Mouse (Mus musculus): ENCODE results near the gene Rab11fip3.

Gene Rab11fip3

DNA sequence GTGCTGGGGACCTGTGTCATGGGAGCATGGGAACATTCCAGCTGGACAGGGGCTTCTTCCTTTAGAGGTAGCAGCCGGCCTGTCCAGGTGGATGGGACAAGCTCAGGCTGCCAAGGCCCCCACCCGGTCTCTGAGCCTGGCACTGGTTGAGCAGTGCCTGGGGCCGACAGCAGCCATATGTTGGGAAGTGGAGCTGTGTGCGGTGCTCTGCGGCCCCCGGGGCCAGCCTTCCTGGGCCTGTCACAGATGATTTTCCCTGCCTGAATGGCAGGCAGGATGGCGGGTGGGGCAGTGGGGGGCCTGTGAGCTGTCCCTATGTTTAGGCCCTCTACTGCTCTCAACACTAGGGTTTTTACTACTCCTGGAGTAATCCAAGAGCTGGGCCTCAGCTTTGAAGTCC, 113.2 kb downstream of the Rab11fip3 start:
- DNase-seq (ENCODE audit: extremely low read depth, low read depth) = no peak

DNA sequence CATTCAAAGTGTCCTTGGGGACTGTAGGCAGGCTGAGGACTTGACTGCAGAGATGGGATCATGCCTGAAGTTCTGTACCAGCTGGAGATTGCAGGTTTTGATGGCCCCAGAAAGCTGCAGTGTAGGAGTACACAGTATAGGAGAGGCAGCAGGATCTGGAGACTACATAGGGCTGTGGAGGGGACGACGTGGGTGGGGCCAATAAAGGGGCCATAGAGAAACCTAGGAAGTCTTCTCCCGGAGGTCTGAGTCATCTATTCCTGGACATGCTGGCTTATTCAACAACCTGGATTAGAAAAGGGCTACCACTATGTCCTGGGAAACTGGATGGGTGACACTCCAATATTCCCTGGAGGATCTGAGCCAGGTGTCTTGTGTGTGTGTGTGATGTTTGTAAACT, 113.6 kb downstream of the Rab11fip3 start:
- DNase-seq (ENCODE audit: extremely low read depth, low read depth) = no peak

DNA sequence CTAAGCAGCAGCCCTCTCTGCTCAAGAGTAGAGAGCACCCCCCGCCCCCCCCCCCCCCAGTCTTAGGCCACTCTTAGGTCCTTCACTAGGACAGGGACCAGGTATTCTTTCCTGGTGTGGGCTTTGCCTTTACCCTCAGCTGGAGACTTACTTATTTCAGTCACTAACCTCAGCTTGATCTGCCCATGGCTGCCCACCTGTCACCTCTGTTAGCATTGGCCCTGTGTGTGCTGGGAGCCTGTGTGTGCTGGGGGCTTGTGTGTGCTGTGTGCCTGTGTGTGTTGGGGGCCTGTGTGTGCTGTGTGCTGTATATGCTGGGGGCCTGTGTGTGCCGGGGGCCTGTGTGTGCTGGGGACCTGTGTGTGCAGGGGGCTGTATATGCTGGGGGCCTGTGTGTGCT, 114.7 kb downstream of the Rab11fip3 start:
- DNase-seq (ENCODE audit: extremely low read depth, low read depth) = no peak

DNA sequence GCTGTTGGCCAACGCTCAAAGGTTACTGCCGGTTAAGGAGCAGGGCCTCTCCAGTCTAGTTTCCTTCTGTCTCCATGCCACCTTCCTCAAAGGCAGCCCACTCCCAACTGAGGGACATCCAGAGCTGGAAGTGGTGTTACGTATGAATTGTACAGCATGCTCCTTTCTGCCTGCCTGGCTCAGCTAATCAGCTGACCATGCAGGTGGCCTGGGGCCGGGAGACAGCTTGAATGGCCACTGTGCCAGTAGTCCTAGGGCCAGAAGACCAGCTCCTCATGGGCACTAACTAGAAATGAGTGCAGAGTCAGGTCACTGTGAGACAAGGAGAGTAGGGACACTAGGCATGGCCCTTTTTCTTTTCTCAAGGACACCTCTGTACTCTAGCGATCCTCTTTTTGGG, 116.2 kb downstream of the Rab11fip3 start:
- DNase-seq (ENCODE audit: extremely low read depth, low read depth) = no peak

DNA sequence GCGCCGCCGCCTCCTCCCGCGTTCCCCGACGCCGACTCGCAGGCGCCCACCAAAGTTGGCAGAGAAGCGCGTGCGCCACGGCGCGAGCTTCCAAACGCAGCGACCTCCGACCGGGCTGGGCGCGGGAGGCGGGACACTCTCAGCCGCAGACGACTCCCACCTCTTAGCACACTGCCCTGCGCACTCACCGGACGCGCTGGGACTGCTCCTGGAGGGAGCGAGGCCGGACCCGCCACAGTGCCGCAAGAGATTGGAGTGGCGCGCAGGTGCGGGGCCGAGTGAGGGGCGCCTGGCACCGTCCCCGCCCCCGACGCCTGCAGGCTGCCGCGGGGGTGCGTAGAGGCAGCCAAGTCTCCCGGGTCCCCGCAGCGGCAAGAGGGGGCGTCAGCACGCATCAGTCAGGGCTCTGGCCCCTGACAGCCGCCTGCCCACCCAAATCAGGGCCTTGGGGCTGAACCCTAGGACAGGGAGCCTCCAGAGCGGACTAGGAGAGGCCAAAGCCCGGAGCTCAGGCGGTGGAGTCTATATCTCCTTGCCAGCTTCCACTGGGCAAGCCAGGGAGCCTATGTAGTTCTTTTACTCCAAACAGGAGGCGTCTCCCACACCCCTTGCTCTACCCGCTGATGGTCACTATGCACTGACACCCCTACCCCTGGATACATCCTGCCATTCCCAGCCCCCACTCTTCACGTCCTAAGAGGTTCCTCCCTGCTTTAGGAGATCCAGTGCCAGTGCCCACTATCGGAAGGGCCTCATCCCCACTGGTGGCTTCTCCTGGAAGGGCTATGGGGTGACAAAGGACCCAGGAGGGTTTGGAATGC, 117.3 kb downstream of the Rab11fip3 start, which contains the start of gene A930017K11Rik:
Gene A930017K11Rik, minus strand, starts transcription at position 763 of the 821 bp plus-strand sequence.
- no peak for DNase-seq (ENCODE audit: extremely low read depth, low read depth)

DNA sequence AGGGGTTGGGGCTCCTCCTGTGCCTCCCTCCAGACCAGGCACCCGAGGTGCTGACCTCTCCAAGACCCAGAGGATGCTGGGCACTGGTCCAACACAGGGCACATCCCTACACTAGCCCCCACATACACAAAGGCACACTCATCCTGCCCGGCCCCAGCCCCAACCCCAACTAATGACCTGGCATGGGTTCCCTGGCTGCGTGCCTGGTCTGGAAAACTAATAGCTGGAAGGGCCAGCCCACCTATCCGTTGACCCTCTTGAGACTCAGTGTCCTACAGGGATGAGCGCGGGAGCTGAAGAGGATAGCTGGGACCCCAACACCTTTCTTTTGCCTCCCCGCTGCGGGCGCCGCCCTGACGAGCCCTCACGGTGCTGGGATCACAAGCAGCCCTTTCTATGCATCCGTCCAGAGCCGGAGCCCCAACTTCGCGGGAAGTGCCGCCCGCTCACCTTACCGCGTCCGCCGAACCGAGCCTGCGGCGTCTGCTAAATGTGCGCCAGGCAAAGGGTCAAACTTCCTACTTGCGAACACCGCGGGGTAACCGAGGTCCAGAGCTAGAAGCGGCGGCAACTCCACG, 118.0 kb downstream of the Rab11fip3 start:
- no peak for DNase-seq (ENCODE audit: extremely low read depth, low read depth)

DNA sequence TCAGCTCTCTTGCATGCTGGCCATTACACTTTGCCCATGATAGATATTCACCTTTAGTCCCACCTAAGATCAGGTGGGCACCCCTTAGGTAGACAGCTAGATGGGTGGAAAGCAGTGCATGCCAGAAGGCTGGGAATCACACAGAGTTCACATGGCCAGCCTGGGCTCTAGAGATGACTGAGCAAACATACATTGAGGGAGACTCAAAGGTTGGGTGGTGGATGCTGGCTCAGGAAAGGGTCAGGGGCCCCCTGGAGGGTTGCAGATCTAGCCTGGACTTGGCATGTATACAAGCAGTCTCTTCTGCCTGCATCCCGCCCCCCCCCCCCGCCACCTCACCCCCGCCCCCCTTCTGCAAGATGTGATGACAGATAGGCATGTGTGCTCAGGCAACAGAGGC, 118.6 kb downstream of the Rab11fip3 start:
- no peak for DNase-seq (ENCODE audit: extremely low read depth, low read depth)

DNA sequence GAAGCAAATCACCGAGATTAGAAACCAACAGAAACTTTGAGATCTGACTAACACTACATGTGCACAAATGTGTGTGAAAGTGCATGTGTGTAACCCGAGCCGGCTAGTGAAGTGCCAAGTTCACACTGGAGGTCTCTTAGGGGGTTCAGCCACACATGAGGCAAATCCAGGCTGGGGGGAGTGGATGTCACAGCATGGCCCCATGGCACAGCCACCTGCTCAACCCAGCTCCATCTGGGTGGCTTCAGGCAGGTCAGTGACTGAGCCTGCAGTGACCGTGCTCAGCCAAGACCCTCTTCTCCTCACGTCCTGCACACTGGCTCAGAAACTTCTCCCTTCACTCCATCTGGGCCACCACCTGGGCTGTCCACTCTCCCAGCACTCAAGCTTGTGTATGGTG, 119.4 kb downstream of the Rab11fip3 start:
- no peak for DNase-seq (ENCODE audit: extremely low read depth, low read depth)

DNA sequence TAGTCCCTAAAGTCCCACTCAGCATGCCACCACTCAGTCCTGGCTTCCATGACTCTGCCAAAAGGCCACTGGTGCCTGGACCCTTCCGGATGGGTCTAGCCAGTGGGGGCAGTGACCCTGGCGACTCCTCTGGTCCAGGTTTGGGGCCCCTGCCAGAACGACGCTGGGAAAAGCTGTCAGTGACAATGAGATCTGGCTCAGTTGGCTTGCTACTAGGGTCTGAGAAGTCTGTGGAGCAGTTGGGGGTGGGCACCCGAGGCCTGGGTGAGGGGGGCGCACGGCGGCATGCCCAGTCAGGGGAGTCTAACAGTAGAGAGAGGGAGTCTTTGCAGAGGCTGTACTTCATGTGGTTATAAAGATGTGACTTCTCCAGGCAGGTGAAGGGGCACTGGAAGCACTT, 121.3 kb downstream of the Rab11fip3 start:
- DNase-seq (ENCODE audit: extremely low read depth, low read depth) = no peak

DNA sequence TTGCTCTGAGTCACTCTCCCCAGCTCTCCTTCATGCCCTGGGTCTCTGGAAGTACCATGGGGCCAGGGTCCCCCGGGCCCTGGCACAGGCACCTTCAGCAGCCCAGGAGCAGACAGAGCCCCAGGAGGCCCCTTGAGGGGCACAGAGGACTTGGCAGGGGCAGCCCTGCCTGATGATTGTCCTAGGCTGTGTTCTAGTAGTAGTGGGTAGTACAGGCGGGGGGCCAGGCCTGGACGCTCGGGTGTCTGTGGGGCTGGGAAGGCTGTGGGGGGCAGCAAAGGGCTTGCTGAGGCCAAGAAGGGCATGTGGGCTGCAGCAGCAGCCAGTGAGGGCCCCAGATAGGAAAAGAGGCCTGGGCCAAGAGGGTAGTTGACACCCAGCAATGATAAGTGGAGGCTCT, 121.8 kb downstream of the Rab11fip3 start:
- DNase-seq (ENCODE audit: extremely low read depth, low read depth) = no peak

DNA sequence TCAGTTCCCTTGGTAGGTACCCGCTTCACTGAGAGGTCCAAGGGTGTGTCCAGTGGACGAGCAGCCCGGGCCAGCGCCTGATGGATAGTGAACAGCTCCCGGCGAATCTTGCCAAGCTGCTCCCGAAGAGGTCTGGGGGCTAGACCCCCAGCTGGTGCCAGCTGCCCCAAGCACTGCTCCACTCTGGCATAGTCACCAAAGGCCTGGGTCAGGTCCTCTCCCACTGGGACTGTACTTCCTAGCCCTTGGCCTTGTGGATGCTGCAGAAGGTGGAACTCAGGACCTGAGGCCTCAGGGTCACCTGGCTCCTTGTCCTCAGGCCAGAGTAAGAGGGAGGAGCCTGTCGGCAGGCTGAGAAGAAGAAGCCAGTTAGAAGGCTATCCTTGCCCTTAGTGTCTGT, 122.5 kb downstream of the Rab11fip3 start:
- DNase-seq (ENCODE audit: extremely low read depth, low read depth) = no peak

DNA sequence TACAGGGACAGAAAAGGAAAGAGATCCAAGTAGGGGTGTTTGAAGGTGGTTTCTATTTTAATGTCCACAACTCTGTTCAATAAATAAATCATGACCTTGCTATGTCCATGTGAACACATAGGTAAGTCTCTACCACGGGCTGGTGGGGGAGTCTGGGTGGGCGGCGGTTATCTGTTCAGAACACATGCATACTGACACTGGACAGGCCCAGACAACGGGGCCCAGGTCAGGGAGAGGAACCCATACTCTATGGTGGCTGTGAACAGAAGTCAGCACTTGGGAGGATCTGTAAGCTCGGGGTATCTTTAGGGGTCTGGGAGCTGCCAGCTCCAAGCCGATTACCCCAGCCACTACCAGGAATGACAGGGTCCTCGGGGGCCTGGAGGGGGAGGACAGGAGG, 123.0 kb downstream of the Rab11fip3 start:
- DNase-seq (ENCODE audit: extremely low read depth, low read depth) = no peak

DNA sequence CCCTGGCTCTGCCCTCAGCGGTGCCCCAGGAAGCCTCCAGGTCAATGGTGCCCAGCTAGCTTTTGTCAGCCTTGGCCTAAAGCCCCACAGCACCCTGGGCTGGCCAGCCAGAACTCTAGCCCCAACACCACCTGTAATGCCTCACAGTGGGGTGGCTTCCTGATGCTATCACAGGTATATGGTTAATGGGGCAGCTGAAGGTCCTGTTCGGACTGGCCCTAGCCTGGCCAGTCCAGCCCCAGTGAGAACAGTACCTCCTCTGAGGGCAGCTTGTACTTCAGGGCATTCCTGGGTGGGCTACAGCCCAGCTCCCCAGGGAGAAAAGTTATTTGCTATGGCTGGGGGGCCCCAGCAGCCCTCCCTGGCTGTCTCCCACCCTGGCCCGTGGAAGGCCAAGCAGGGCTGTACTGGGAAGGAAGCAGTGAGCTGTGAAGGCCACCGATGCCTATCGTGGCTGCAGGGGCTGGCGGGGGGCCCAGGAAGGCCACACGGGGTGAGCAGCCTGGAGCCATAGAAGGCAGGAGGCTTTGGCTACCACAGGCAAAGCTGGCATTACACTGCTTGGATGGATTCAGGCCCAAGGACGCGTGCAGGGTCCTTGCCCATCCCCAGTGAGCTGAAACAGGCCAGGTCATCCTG, 123.7 kb downstream of the Rab11fip3 start:
- DNase-seq (ENCODE audit: extremely low read depth, low read depth) = no peak

DNA sequence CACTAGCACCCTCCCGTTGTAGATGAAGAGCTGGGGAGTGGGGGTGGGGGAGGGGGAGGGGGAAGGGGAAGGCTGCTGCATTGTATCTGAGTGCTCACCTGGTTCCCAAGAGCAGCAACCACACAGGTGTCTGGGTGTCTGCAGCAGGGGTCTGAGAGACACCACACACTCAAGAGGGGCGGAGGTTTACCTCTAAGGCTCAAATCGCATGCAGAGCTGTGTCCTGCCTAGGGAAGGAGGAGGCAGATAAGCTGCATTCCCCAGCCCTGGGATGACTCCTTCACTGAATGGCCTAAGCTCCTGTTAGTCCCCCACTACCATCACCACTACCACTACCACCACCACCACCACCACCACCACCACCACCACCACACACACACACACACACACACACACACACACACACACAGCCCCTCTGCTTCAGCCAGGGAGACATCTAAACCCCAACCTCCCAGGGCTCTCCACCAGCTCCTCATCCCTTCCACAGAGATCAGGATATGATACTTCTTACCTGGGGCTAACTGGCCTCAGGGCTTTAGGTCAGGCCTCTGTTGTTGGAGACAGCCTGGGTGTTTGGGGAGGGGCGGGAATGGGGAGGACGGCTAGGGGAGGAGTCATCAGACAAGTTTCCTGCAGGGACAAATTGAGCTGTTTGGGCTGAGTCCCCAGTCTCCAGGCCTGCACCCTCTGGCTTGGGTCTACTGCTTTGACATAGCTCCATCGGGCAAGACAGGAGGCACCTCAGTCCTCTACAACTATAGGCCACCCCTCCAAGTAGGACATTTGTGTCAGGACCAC, 124.8 kb downstream of the Rab11fip3 start, which contains the start of the genes Pigq and Nhlrc4:
Gene Pigq, minus strand, starts transcription at position 571 of the 798 bp plus-strand sequence.
Gene Nhlrc4, minus strand, starts transcription at position 596 of the 798 bp plus-strand sequence.
- no peak for DNase-seq (ENCODE audit: extremely low read depth, low read depth)

DNA sequence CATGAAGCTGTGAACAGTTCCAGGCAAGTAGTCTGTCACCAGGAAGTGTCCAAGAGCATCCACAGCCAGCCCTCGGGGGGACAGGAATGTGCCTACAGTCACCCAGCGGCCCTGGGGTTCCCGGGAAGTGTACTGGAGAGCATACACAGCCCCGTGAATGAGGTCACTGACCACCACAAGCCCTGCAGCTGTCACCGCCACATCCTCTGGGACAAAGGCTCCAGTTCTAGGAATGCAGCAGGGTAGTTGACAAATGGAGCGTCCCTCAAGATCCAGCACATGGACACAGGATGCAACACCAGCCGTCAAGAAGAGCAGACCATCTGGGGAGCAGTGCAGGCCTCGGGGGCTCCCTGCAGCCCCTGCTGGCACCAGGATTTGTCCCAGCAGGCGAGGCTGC, 125.6 kb downstream of the Rab11fip3 start:
- DNase-seq (ENCODE audit: extremely low read depth, low read depth) = no peak

DNA sequence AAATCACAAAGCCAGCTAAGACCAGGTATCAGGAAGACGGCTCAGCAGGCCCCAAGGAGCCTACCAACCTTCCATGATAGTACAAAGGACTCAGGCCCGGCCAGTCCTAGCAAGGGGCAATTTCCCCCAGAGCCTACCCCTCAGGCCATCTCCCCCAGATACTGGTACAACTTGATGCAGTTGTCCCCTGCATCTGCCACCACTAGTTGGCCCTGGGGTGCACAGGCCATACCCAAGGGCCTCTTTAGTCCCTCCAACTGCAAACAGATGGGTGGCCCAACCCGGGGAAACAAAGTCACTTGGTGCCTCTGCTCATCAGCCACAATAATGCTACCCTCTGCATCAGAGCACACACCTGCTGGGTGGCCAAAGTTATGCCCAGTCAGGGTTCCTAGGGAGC, 126.1 kb downstream of the Rab11fip3 start:
- no peak for DNase-seq (ENCODE audit: extremely low read depth, low read depth)

DNA sequence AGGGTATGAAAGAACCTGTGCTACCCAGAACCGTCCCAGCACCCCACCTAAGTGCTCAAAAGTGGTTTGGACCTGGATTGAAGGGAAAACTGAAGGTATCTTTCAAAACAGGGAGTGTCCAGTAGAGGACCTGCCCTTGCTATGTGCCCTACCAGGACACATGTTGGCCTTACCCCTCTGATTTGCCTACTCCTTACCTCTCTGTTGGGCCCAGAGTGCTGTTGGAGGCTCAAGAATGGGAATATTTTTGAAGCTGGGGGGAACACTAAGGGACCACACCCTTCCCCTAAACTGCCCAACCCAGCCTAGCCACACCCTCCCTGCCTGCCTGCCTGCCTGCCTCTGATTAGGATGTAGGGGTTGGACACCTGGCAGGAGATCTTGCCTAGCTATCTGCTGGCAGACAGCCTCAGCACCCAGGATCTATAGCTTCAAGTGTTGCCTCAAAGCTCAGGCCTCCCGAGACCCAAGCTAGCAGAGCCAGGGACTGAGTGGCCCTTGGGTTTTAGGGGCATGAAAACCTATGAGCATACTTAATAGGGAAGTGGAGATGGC, 126.7 kb downstream of the Rab11fip3 start:
- peak; percentile 91 for DNase-seq (ENCODE audit: extremely low read depth, low read depth)

DNA sequence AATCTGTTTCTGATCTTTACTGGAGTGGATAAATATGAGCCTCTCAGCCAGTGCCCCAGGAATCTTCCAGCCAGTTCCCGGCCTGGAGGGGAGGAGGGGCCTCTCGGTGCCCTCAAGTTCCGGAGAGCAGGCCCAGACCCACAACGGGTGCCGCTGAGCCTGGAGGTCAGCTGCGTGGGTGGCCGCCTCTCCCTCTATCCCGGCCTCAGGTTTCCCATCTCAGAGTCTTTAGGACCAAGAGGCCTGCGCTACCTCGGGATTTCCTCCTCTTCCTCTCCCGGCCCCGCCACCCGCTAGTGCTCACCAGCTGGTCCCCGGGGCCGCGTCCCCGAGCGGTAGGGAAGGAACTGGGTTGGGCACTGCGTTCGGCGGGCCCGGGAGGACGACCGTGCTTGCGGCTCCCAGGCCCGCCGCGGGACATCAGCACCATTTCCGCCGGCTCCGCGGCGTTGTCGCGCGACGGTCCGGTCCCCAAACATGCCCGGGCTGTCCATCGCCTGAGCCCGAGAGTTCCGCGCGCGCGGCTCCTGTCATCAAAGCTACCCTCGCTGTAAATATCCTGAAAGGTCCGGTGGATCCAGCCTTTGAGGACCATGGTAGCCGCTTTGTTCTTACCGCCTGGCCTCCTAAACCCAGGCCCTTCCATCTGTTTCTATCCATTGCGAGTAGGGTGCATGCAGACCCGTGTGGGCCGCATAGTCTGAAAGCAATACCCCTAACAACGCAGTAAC, 127.7 kb downstream of the Rab11fip3 start:
- DNase-seq (ENCODE audit: extremely low read depth, low read depth) = peak; percentile 49

All from MEL-GATA-1-ER (cell line).